Mouse (Mus musculus) cerebellum, postnatal 36 days (tissue): ENCODE results near the gene Ckap5.
"Not testable (repeated sequence)": the region's sequence is repeated elsewhere in the genome, so short reads cannot be mapped to it uniquely, and the experiment has no call there.

Source experiments
- DNase-seq, 2 experiments: peaks; one replicate each; pipeline ENCODE4 v3.0.0; 2021 to 2022; ENCODE audit warnings: mixed read lengths in 2 of 2

Gene Ckap5

DNA sequence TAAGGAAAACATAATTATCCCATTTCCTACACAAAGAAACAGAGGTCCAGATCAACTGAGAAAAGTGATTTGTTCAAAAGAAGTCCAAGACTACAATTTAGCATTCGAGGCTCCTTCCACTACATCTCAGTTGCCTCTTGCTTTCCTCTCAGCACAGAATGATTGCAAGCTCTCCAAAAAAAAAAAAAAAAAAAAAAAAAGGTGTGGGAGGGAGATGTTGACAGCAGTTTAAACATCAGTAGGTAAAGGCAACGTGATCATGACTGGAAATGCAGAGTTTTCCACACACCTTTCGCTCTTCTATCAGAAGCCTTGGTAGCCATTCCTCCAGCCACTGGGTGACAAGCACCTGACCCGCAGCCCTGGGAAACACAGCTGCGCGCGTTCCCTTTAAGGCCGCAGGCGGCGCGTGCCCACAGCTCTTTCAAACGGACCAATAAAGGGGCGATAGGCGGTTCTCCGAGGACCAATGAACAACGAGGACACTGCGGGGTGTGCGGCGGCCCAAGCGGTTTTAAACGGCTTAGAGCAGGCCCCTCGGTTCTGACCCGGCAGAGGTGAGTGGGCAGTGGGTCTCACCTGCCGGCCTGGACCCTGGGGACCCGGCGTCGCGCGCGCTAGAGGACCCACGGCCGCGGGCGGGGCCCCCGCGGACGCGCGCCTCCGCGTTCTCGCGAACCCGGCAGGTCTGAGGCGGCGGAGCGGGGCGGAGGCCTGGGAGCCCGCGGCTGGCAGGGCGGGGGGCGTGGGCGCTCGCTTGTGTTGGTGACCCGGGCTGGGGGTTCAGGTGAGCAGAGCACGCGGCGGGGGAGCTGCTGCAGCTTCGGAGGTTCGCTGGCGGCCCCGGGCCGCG lies at the start of gene Ckap5:
Gene Ckap5 (plus strand): TSS at position 469 of the 853 bp plus-strand sequence.
- DNase-seq, result peak; percentile 93 to 94

DNA sequence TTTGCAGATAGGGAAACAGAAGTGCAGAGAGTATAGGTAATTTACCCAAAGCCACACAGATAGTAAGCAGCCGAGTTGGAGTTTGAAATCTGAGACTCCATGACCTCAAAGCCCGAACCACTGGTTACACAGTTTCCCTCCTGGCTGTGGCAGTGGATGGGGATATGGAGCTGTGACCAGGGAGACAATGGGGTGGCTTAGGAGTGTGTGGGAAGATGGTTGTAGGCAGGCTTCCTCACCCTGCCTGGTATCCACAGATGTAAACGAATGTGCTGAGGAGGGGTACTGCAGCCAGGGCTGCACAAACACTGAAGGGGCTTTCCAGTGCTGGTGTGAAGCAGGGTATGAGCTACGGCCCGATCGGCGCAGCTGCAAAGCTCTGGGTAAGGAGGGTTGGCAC lies 49.7 kb upstream of the Ckap5 start:
- DNase-seq, result no peak

DNA sequence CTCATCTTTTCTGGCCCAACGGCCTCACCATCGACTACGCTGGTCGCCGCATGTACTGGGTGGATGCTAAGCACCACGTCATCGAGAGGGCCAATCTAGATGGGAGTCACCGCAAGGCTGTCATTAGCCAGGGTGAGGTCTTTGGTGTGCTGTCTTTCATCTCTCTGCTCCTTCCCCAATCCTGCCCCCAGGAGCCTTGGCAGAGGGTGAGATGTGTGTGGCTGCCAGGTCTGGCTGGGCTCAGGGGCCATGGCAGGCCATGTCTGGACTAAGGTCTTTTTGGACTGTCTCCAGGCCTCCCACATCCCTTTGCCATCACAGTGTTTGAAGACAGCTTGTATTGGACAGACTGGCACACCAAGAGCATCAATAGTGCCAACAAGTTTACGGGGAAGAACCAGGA lies 46.2 kb upstream of the Ckap5 start:
- peak; percentile 53 to 54 for DNase-seq

DNA sequence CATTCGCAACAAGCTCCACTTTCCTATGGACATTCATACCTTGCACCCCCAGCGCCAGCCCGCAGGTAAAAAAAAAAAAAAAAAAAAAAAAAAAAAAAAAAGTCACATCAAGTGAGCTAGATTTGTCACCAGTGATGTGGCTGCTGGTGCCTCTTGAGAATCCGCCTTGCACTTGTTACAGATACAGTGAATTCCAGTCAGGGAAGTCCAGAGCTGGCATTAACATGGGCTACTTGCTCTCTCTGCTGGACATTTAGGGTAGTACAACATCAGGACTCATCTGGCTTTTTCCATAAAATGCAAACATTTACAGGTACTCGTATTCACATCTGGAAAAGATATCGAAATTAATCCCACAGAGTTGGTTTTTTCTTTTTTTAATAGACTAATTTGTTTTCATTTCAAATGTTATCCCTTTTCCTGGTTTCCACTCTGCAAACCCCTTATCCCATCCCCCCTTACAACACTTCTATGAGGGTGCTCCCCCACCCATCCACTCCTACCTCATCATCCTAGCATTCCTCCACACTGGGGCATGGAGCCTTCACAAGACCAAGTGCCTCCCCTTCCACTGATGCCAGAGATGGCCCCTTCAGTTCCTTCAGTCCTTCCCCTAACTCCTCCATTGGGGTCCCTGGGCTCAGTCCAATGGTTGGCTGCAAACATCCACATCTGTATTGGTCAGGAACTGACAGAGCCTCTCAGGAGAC lies 45.6 kb upstream of the Ckap5 start:
- peak; percentile 53 to 72 for DNase-seq

DNA sequence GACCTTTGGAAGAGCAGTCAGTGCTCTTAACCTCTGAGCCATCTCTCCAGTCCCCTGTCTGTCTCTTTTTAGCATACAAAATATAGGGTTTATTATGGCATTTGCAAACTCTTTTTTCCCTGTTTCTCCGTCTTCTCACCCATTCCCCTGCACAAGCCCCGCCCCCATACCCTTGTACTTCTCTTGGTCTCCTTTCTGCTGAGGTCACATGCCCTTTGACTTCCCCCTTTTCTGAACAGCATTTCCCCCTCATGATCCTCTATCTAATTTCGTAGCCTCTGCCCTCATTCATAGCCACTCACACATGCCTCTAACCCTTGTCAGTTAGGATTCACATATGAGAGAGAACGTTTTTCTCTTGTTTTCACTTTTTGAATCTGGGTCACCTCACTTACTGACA lies 41.9 kb upstream of the Ckap5 start:
- no peak for DNase-seq

DNA sequence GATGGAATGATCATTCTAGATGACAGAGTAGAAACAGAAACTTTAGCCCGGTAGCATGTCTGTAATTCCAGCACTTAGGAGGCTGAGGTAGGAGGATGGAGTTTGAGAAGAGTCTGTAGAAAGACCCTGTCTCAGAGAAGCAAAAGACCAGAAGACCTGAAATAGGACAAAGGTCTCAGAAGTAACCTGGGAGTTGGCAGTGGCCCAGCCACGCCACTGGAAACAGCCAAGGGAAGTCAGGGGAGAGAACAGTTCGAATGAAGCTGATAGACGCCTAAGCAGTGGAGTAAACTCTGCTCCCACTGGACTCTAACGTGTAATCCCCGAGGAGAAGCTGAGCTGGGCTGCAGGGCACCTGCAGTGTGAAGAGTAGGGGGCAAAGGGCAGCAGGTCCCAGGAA lies 41.3 kb upstream of the Ckap5 start:
- no peak for DNase-seq

DNA sequence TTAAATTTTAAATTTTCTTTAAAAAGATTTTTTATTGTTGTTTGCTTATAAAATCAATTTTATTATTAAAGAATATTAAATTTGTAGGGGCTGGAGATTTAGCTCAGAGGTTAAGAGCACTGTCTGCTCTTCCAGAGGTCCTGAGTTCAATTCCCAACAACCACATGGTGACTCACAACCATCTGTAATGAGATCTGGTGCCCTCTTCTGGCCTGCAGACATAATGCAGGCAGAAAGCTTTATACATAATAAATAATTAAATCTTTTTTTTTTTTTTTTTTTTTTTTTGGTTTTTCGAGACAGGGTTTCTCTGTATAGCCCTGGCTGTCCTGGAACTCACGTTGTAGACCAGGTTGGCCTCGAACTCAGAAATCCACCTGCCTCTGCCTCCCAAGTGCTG lies 39.3 kb upstream of the Ckap5 start:
- DNase-seq, result peak; percentile 44 to 49

DNA sequence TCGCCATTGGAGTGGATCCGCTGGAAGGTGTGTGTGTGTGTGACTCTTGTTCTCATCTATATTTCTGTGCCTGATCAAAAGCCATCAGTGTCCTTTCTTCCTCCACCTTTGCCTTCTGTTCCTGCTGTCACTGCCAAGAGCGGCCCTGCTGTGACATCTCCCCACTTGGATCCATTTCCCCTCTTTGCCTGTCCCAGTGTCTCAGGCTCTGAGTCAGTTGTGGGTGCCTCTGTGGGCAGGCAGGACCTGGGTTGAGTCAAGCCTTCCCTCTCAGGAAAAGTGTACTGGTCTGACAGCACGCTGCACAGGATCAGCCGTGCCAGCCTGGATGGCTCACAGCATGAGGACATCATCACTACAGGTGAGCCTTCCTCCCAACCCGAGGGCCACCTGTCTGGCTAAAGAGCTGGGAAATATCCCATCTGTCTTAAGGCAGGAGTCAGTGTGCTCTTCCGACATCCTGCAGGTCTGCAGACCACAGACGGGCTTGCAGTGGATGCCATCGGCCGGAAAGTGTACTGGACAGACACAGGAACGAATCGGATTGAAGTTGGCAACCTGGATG lies 34.4 kb upstream of the Ckap5 start:
- DNase-seq, result peak; percentile 88 to 89

DNA sequence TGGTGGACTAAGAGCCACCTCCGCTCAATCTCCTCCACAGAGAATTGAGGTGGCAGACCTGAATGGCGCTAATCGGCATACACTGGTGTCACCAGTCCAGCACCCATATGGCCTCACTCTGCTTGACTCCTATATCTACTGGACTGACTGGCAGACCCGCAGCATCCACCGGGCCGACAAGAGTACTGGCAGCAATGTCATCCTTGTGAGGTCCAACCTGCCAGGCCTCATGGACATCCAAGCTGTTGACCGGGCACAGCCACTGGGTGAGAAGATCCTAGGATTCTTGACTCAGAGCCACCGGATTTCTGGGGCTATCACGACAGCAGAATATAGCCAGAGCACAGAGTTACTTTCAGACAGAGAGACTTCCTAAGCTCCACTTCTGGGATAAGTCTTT lies 32.6 kb upstream of the Ckap5 start:
- DNase-seq, result peak; percentile 79 to 80

DNA sequence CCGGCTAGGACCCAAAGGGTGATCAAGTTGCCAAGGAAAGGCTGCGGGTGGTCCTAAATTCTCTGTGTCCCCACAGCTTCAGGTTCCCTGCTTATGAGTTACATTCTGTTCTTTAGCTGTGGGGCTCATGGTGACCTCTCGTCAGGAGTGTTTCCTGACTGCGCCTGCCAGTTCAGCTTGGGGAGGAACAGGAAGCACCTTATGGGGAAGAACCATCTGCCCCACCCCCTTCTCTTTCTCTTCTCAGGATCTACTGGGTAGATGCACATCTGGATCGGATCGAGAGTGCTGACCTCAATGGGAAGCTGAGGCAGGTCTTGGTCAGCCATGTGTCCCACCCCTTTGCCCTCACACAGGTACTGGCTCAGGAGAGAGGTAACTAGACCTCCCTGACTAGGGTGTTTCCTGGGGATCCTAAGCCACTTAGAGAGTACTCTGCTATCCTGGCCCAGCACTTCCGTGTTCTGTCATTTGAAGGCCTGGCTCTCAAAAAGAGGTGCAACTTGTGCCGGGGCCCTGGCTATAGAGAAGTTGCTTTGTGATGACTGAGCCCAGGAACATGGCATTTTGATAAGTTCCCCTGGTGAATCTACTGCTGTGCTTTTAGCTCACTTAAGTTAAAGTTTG lies 28.4 kb upstream of the Ckap5 start:
- no peak for DNase-seq

DNA sequence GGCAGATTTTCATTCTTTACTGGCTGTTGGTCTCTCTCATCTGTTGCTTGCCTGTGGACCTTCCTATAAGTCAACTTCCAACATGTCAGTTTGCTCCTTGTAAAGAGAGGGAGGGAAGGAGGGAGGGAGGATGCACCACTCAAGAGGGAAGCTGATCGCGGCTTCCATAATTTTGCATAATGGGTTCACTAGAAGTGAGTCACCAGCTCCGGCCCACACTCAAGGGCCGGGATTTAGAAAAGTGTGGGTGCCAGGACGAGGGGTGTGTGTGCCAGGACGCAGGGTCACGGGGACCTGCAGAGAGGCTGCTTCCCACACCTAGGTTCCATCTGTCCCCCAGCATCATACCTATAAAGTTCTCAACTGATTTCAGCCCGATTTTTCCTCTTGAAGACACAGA lies 18.5 kb upstream of the Ckap5 start:
- DNase-seq, result no peak

DNA sequence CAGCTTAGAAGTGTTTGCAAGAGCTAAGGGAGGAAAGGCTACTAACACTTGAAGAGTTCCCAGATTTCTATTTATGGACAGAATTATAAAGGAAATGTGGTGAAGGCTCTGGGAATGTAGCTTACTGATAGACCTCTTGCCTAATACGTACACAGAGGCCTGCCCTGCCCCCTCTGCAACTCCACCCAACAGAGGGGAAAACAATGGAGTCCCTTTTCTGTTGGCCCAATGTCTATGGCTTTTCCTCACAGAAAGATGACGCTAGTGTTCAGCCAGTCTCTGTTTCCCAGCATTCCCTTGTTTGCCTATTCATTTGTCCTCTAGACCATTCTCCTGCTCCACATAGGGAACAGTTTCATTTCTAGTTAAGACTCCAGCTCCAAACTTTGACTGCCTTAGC lies 9.4 kb upstream of the Ckap5 start:
- DNase-seq, result no peak

DNA sequence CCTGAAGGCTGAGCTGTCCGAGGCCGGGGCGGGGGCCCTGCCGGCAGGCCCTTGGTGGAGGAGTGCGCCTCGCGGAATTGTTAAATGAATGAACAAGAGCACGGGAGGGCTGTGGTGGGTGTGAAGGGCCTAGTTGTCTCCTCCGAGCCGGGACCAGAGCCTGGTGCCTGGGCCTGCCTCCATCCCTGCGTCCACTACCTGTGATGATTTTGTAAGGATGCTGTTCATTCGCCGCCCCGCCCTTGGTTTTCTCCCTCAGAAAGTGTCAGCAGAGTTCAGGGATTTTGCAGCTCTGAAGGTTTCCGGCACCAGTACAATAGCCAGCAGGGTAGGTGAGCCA lies 555 bp downstream of the Ckap5 start:
- peak; percentile 53 to 61 for DNase-seq

DNA sequence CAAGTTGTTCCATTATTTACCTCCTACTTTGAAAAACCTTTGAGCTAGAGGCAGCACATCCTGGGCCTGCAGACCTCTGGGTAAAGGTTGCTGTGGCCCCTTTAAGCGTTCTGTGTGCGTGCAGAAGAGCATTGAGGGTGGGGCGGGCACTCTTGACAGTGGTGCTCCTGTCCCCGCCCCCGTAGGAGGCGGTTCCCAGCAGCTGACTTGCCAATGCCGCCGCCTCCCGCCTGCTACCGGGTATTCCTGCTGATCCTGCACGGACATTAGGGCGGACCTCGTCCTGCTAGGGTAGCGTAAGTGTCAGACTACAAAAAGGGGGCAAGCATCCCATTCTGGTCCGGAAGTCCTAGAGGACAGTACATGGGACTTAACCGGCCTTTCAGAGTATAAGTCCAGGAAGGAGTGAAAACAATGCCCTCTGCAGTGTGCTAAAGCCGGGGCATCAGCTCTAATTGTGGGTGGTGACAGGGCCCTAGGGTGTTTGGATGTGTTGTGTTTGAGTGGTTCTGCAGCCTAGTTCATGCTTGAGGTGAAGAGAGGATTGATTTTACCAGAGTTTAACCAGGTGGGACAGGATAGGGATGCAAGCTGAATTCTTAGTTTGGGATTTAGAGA lies 11.1 kb downstream of the Ckap5 start:
- peak; percentile 80 to 86 for DNase-seq

DNA sequence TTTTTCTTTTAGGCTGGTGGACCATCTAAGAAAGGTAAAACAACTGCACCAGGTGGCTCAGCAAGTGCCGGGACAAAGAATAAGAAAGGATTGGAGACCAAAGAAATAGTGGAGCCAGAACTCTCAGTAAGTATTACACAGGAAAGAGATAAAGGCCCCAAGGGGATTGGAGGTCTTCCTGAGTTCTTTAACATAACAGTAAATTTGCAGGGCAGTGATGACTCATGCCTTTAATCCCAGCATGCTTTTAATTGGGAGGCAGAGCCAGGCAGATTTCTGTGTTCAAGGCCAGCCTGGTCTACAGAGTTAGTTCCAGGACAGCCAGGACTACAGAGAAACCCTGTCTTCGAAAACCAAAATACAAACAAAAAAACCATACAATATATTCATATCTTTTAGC lies 41.6 kb downstream of the Ckap5 start:
- DNase-seq, result no peak

DNA sequence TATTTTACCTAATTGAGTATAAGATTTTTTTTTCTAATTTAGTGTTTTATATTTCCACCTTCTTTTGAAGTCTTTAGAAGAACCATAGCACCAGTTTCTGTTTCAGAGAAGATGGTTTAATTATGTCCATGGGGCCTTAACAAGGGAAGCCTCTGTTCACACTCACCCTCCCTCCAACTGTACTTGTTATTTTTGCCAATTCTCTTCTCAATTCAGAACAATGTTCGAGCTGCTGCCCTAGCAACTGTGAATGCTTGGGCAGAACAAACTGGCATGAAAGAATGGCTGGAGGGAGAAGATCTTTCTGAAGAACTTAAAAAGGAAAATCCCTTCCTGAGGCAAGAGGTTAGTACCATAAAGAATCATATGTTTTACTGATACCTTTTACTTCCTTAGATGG lies 54.3 kb downstream of the Ckap5 start:
- DNase-seq, result no peak

DNA sequence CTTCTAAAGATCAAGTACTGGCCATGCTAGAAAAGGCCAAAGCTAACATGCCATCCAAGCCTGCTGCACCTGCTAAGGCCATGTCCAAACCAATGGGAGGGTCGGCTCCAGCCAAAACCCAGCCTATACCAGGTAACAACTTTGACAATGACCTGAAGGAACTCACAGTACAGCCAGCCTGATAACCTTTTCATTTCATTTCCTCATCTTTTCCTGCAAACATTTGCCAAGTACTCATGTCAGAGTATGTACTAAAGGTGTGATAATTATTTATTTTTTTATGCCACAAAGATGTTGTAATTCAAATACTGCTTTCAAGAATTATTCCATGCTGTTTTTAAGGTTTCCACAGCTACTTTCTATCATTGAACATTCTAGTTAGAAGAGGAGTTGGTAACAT lies 59.7 kb downstream of the Ckap5 start:
- DNase-seq, result no peak

DNA sequence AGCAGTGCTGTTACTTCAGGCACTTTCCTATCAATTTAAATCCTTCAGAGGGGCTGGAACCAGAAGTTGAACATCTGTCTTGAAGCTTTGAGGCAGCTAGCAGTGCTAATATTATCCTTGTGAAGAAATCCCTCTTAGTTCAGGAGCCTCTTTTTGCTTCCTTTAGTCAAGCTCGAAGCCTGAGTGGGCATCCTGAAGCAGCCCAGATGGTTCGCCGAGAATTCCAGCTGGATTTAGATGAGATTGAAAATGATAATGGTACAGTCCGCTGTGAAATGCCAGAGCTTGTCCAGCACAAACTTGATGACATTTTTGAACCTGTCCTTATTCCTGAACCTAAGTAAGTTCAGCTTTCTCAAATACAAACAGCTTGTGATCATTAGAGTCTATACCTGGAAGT lies 73.9 kb downstream of the Ckap5 start:
- DNase-seq, result no peak

DNA sequence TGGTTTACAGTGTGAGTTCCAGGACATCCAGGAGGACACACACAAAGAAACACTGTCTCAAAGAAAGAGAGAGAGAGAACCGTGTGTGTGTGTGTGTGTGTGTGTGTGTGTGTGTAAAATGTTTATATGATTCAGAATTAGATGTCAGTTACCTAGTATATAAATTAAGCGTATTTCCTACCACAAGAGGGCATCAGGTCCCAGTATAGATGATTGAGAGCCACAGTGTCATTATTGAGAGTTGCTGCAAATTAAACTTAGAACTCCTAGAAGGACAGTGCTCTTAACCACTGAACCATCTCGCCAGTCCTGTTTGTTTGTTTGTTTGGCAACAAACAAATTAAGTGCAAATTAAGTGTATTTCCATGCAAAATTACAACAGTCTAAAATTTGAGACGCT lies 75.8 kb downstream of the Ckap5 start:
- no peak for DNase-seq

DNA sequence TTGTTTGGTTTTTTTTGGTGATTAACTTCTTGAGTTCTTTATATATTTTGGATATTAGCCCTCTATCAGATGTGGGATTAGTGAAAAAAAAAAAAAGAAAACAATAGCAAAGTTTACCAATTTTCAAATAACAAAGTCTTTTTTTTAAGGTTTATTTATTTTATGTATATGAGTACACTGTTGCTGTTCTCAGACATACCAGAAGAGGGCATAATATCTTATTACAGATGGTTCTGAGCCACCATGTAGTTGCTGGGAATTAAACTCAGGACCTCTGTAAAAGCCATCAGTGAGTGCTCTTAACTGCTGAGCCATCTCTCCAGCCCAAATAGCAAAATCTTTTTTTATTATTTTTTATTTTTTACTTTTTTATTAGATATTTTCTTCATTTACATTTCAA lies 82.8 kb downstream of the Ckap5 start:
- not testable (repeated sequence) for DNase-seq

DNA sequence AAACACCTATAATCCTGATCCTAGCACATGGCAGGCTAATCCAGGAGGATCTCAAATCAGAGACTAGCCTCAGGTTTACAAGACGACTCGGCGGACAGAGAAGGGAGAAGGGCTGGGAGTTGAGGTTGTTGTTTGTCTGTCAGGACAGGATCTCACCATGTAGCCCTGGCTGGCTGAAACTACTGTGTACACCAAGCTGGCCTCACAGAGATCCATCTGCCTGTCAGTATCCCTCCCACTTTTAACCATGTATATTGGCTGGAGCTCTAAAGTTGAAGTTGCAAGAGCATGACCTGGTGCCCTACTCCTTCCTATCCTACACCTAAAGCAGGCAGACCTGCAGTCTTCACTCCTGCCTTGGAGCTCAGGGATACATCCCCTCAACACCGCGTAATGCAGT lies 95.8 kb downstream of the Ckap5 start:
- DNase-seq, result no peak

DNA sequence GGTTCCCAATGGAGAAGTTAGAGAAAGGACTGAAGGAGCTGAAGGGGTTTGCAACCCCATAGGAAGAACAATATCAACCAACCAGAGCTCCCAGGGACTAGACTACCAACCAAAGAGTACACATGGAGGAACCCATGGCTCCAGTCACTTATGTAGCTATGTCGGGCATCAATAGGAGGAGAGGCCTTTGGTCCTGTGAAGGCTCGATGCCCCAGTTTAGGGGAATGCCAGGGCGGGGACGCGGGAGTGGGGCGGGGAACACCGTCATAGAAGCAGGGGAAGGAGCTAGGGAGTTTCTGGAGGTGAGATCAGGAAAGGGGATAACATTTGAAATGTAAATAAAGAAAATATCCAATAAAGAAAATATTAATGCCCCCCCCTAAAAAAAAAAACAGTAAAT lies 96.8 kb downstream of the Ckap5 start:
- not testable (repeated sequence) for DNase-seq

DNA sequence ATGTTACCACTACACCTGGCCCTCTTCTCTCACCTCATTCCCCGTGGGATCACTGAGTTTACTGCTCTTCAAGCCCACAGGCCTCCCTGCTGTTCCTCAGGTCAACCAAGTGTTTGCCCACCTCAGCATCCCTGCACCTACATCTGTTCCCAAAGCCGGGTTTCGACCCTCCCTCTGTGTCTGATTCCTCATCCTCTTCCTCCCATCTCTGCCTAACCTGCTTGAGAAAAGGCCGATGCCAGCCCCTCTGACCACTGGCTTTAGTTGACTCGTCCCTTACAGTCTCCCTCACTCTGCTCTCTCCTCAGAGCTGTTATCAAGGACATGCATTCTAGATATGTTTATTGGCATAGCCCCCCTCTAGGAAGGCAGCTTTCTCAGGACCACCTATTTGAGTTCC lies 100.9 kb downstream of the Ckap5 start:
- DNase-seq, result no peak
